Mouse (Mus musculus) MEL (cell line): ENCODE results near the gene Cpped1. TPM values are rescaled to one million over a fixed set of nuclear protein-coding genes. Genes with fewer than 3 reads are reported as not detected.

ENCODE experiments used
- DNase-seq: peaks from one replicate; pipeline ENCODE4 v3.0.0; 2011; ENCODE audit warnings: low read depth, low spot score
- H3K27ac ChIP-seq: 2 replicates; pipeline ENCODE4 v1.5.1; 2012; ENCODE audit warnings: low read depth, mild to moderate bottlenecking, control low read depth, low read length, moderate library complexity; ENCODE audit not compliant: control insufficient read depth
- H3K27me3 ChIP-seq, 2 experiments: fragments of 150-350 bp in 1 of 2; sonication (generic) in 1 of 2; 2 replicates each; pipeline ENCODE4 v1.6.1; 2012; ENCODE audit warnings: low read length in 2 of 2, mild to moderate bottlenecking in 2 of 2, improper control_type of control experiment in 1 of 2, moderate library complexity in 1 of 2; ENCODE audit not compliant: insufficient read depth in 2 of 2, control insufficient read depth in 1 of 2
- H3K36me3 ChIP-seq, 2 experiments: 2 replicates each; pipeline ENCODE4 v1.6.1; 2012 to 2014; ENCODE audit warnings: low read length in 2 of 2, improper control_type of control experiment in 1 of 2, inconsistent platforms in 1 of 2, mild to moderate bottlenecking in 1 of 2; ENCODE audit not compliant: insufficient read depth in 2 of 2, control insufficient read depth in 1 of 2
- H3K4me1 ChIP-seq, 2 experiments: fragments of 150-350 bp in 1 of 2; sonication (generic) in 1 of 2; 2 replicates each; pipeline ENCODE4 v1.6.1; 2012; ENCODE audit warnings: low read length in 2 of 2, improper control_type of control experiment in 1 of 2, mild to moderate bottlenecking in 1 of 2; ENCODE audit not compliant: insufficient read depth in 2 of 2, control insufficient read depth in 1 of 2
- H3K4me3 ChIP-seq, 2 experiments: fragments of 150-350 bp in 1 of 2; sonication (generic) in 1 of 2; 2 replicates each; pipeline ENCODE4 v1.5.1; 2012; ENCODE audit warnings: low read depth in 2 of 2, low read length in 2 of 2, mild to moderate bottlenecking in 2 of 2, moderate library complexity in 2 of 2, control low read depth in 1 of 2, improper control_type of control experiment in 1 of 2; ENCODE audit not compliant: control insufficient read depth in 1 of 2, insufficient read depth in 1 of 2
- H3K79me2 ChIP-seq: 2 replicates; pipeline ENCODE4 v1.6.1; 2012; ENCODE audit warnings: mild to moderate bottlenecking, low read length, moderate library complexity; ENCODE audit not compliant: control insufficient read depth, poor library complexity, insufficient read depth
- H3K9ac ChIP-seq: 2 replicates; pipeline ENCODE4 v1.6.1; 2012; ENCODE audit warnings: low read depth, mild to moderate bottlenecking, control low read depth, low read length, moderate library complexity; ENCODE audit not compliant: control insufficient read depth, poor library complexity, severe bottlenecking
- H3K9me3 ChIP-seq: fragments of 150-350 bp; sonication (generic); replicated peaks from 2 replicates; pipeline ENCODE4 v1.6.1; 2012; ENCODE audit warnings: mild to moderate bottlenecking, low read length, improper control_type of control experiment, moderate library complexity; ENCODE audit not compliant: insufficient read depth
- BHLHE40 ChIP-seq: IDR thresholded peaks from 2 replicates; pipeline ENCODE4 v1.6.1; 2012; ENCODE audit warnings: low read depth, mild to moderate bottlenecking, inconsistent platforms, low read length, improper control_type of control experiment, borderline replicate concordance
- CHD1 ChIP-seq: IDR thresholded peaks from 2 replicates; pipeline ENCODE4 v1.6.1; 2012; ENCODE audit warnings: low read depth, mild to moderate bottlenecking, inconsistent platforms, low read length, improper control_type of control experiment
- ELF1 ChIP-seq: IDR thresholded peaks from 2 replicates; pipeline ENCODE4 v1.6.1; 2014; ENCODE audit warnings: low read depth, mild to moderate bottlenecking, inconsistent platforms, low read length, improper control_type of control experiment, moderate library complexity
- ETS1 ChIP-seq: IDR thresholded peaks from 2 replicates; pipeline ENCODE4 v1.6.1; 2012; ENCODE audit warnings: low read depth, mild to moderate bottlenecking, inconsistent platforms, low read length, improper control_type of control experiment, moderate library complexity
- GATA1 ChIP-seq: IDR thresholded peaks from 2 replicates; pipeline ENCODE4 v1.6.1; 2011; ENCODE audit warnings: low read depth, low read length, improper control_type of control experiment
- KAT2A ChIP-seq: conservative IDR thresholded peaks from 2 replicates; pipeline ENCODE4 v1.6.1; 2012; ENCODE audit warnings: low read depth, low read length, improper control_type of control experiment, inconsistent platforms
- MAFK ChIP-seq: IDR thresholded peaks from 2 replicates; pipeline ENCODE4 v1.6.1; 2011; ENCODE audit warnings: low read depth, mild to moderate bottlenecking, low read length, improper control_type of control experiment, borderline replicate concordance
- MXI1 ChIP-seq: IDR thresholded peaks from 2 replicates; pipeline ENCODE4 v1.6.1; 2011; ENCODE audit warnings: mild to moderate bottlenecking, low read depth, low read length, improper control_type of control experiment
- MYB ChIP-seq: IDR thresholded peaks from 2 replicates; pipeline ENCODE4 v1.6.1; 2011; ENCODE audit warnings: mild to moderate bottlenecking, low read depth, low read length, improper control_type of control experiment
- MYC ChIP-seq: IDR thresholded peaks from 2 replicates; pipeline ENCODE4 v1.6.1; 2011; ENCODE audit warnings: low read depth, mild to moderate bottlenecking, low read length, improper control_type of control experiment, moderate library complexity
- NRF1 ChIP-seq: IDR thresholded peaks from 2 replicates; pipeline ENCODE4 v1.6.1; 2014; ENCODE audit warnings: low read depth, mild to moderate bottlenecking, inconsistent platforms, low read length, improper control_type of control experiment, moderate library complexity; ENCODE audit not compliant: poor library complexity, insufficient read depth, severe bottlenecking
- POLR2A ChIP-seq, 2 experiments: IDR thresholded peaks; 2 replicates each; pipeline ENCODE4 v1.6.1; 2011 to 2012; ENCODE audit warnings: low read length in 2 of 2, mild to moderate bottlenecking in 2 of 2, control low read depth in 1 of 2, improper control_type of control experiment in 1 of 2, low read depth in 1 of 2, moderate library complexity in 1 of 2; ENCODE audit not compliant: control insufficient read depth in 1 of 2, insufficient read depth in 1 of 2, poor library complexity in 1 of 2
- RAD21 ChIP-seq: IDR thresholded peaks from 2 replicates; pipeline ENCODE4 v1.6.1; 2011; ENCODE audit warnings: mild to moderate bottlenecking, low read depth, low read length, improper control_type of control experiment
- SMC3 ChIP-seq: IDR thresholded peaks from 2 replicates; pipeline ENCODE4 v1.6.1; 2011; ENCODE audit warnings: low read depth, low read length, improper control_type of control experiment
- TBP ChIP-seq: IDR thresholded peaks from 2 replicates; pipeline ENCODE4 v1.8.0; 2011; ENCODE audit warnings: low read depth, low read length, improper control_type of control experiment
- UBTF ChIP-seq: IDR thresholded peaks from 2 replicates; pipeline ENCODE4 v1.6.1; 2012; ENCODE audit warnings: low read depth, mild to moderate bottlenecking, inconsistent platforms, low read length, improper control_type of control experiment, moderate library complexity, borderline replicate concordance; ENCODE audit not compliant: insufficient read depth
- ZC3H11A ChIP-seq: IDR thresholded peaks from 2 replicates; pipeline ENCODE4 v1.6.1; 2012; ENCODE audit warnings: low read depth, mild to moderate bottlenecking, inconsistent platforms, low read length, improper control_type of control experiment
- ZKSCAN1 ChIP-seq: IDR thresholded peaks from 2 replicates; pipeline ENCODE4 v1.6.1; 2012; ENCODE audit warnings: low read depth, mild to moderate bottlenecking, inconsistent platforms, low read length, improper control_type of control experiment, moderate library complexity
- polyA plus RNA-seq, 2 experiments: library from polyadenylated mRNA; stranded (reverse) in 1 of 2; unstranded in 1 of 2; fragments of >175 nt in 1 of 2; fragments of >200 nt in 1 of 2; gene quantifications; 2 replicates each; pipeline versions ENCODE4 v1.2.1 to v1.2.4; 2012; ENCODE audit warnings: low replicate concordance in 2 of 2, low read depth in 1 of 2; ENCODE audit not compliant: insufficient read length in 2 of 2, insufficient read depth in 1 of 2, missing spikeins in 1 of 2
- total RNA-seq: library from RNA; depleted of rRNA; stranded (reverse); fragments of 300-350 nt; gene quantifications from 2 replicates; pipeline ENCODE4 v1.2.3, GENCODE M21; 2012

Cpped1 gene
- total and polyA plus RNA-seq, 3 experiments, result 14.1 to 29.9 TPM; not detected in 1

DNA sequence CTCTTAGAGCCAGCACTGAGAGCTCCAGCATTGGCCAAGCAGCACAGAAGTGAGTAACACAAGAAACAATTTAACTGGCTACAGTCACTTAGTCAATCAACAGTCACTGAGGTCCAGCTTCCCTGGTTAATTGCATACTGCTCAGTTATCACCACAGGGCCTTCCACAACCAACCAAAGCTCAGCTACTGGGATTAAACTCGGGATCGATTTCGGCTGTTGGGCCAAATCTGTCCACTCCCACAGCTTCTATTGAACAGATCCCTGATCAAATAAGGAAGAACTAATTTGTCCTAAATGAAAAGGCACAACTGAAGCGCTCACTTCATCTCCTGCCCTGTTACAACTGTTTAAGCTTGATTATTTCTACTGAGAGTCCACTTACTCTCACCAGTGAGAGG, 4.0 kb downstream of the Cpped1 start:
- TF ChIP-seq ELF1 (no peak), MXI1 (no peak), POLR2A (IDR thresholded peaks at IDR 0.05; ENCODE audit: control insufficient read depth in 1 of 2, insufficient read depth in 1 of 2, low read depth in 1 of 2, low read length in 2 of 2, poor library complexity in 1 of 2) (no peak), CHD1 (no peak), ZKSCAN1 (no peak), KAT2A (no peak)
- TF ChIP-seq, all 39 proteins: peak for 0
- Histone ChIP-seq H3K36me3 (peaks cover 0 to 8% of the 10 kb centered on the region in 2 experiments; a peak in 2 of 4 replicates), H3K27ac (no peak overlapping the region), H3K27me3 (no peaks in the 10 kb centered on the region), H3K4me3 (no peak overlapping the region), H3K4me1 (peaks cover 0 to 13% of the 10 kb centered on the region in 2 experiments; a peak in 1 of 4 replicates), H3K79me2 (peaks cover 10% of the 10 kb centered on the region), H3K9ac (no peak overlapping the region), H3K9me3 (no peaks in the 10 kb centered on the region)
- DNase-seq, result no peak

DNA sequence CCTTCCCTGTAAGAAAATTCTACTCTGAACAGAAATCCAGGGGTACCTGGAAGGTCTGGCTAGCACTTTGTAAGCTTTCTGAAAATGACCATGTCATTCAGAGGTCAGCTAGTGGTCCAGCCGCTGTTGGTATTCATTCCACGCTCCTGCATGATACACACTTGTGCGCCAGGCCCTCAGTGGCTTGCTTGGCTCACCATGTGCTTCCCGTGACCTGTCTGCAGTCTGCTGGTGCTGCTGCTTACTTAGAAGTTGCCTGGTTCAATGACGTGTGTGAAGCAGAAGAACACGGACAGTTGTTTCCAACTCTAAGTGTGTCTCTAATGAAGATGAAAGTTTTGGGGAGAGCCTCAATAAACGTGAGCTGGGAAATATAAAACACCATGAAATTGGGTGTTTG, 7.2 kb downstream of the Cpped1 start:
- TF ChIP-seq NRF1 (no peak), SMC3 (no peak), KAT2A (no peak), GATA1 (no peak), ETS1 (no peak), MAFK (no peak), MYC (no peak), BHLHE40 (no peak), UBTF (no peak), MYB (no peak), ZC3H11A (no peak), CHD1 (no peak), TBP (no peak), RAD21 (no peak)
- TF ChIP-seq, all 39 proteins: peak for 0
- Histone ChIP-seq H3K36me3 (no peaks in the 10 kb centered on the region), H3K9me3 (no peaks in the 10 kb centered on the region)

More for the DNA sequence above, 7.2 kb downstream of the Cpped1 start:
- H3K4me1 ChIP-seq, result no peaks in the 10 kb centered on the region
- no peaks in the 10 kb centered on the region for H3K79me2 ChIP-seq
- H3K4me3 ChIP-seq, result no peak overlapping the region
- H3K27ac ChIP-seq, result no peak overlapping the region
- no peaks in the 10 kb centered on the region for H3K27me3 ChIP-seq
- no peak overlapping the region for H3K9ac ChIP-seq
- no peak for DNase-seq
